Mouse (Mus musculus) adrenal gland, postnatal 36 days (tissue): ENCODE results near the gene Gprc5c. TPM values are rescaled to one million over a fixed set of nuclear protein-coding genes. Genes with fewer than 3 reads are reported as not detected.
A peak's percentile ranks its signal among the peaks of the same experiment; 100 is the strongest.

Experiments used
- DNase-seq, 2 experiments: peaks; one replicate each; pipeline ENCODE4 v3.0.0; 2021; ENCODE audit warnings: mixed read lengths in 1 of 2
- long read RNA-seq, 2 experiments: library from polyadenylated mRNA; stranded (forward); transcript quantifications; one replicate each; pipeline ENCODE4 v2.0.0; 2021; ENCODE audit warnings: borderline sequencing depth in 2 of 2
- total RNA-seq, 2 experiments: library from RNA; stranded (reverse); gene quantifications; 2 replicates each; pipeline ENCODE4 v1.2.3; 2021

The Gprc5c gene
- 1 to 10 TPM; 6.9 to 8.8 TPM for total RNA-seq
- long read RNA-seq, experiment 1, partial matches to known transcripts, result 7 of 8 reads
- long read RNA-seq, experiment 1, other reads (novel, unspliced or antisense), result 1 of 8 reads
- long read RNA-seq, experiment 2, partial matches to known transcripts, result 0 of 1 reads
- long read RNA-seq, experiment 2, other reads (novel, unspliced or antisense), result 1 of 1 reads

- peak; percentile 43 to 65 for DNase-seq
Observed at GRCm38 (mm10) chr11:114850452-114851268, at the start of gene Gprc5c. Gene Gprc5c, plus strand, starts transcription at chr11:114851152.

GRCm38 (mm10) chr11:114801906-114802305, 49.0 kb upstream of the Gprc5c start:
- no peak for DNase-seq

- DNase-seq, result no peak
Observed at GRCm38 (mm10) chr11:114802540-114803267, 48.2 kb upstream of the Gprc5c start.

- DNase-seq, result no peak
Observed at GRCm38 (mm10) chr11:114803990-114804389, 47.0 kb upstream of the Gprc5c start.

GRCm38 (mm10) chr11:114807025-114807424, 43.9 kb upstream of the Gprc5c start:
- no peak for DNase-seq

GRCm38 (mm10) chr11:114807686-114808427, 43.1 kb upstream of the Gprc5c start:
- no peak for DNase-seq

- DNase-seq, result no peak
Observed at GRCm38 (mm10) chr11:114809371-114809770, 41.6 kb upstream of the Gprc5c start.

- no peak for DNase-seq
Observed at GRCm38 (mm10) chr11:114810344-114810743, 40.6 kb upstream of the Gprc5c start.

GRCm38 (mm10) chr11:114812731-114813240, 38.2 kb upstream of the Gprc5c start:
- DNase-seq, result peak; percentile 94 to 95

GRCm38 (mm10) chr11:114814873-114815592, 35.9 kb upstream of the Gprc5c start:
- no peak for DNase-seq

GRCm38 (mm10) chr11:114816934-114817333, 34.0 kb upstream of the Gprc5c start:
- no peak for DNase-seq

- DNase-seq, result no peak
Observed at GRCm38 (mm10) chr11:114818185-114818584, 32.8 kb upstream of the Gprc5c start.

- DNase-seq, result no peak
Observed at GRCm38 (mm10) chr11:114819110-114819509, 31.8 kb upstream of the Gprc5c start.

- DNase-seq, result no peak
Observed at GRCm38 (mm10) chr11:114820444-114820843, 30.5 kb upstream of the Gprc5c start.

- DNase-seq, result no peak
Observed at GRCm38 (mm10) chr11:114821325-114821724, 29.6 kb upstream of the Gprc5c start.

GRCm38 (mm10) chr11:114822727-114823126, 28.2 kb upstream of the Gprc5c start:
- peak; percentile 17 to 46 for DNase-seq

- no peak for DNase-seq
Observed at GRCm38 (mm10) chr11:114823199-114823725, 27.7 kb upstream of the Gprc5c start.

GRCm38 (mm10) chr11:114826686-114827085, 24.3 kb upstream of the Gprc5c start:
- DNase-seq, result no peak

GRCm38 (mm10) chr11:114829499-114830432, 21.2 kb upstream of the Gprc5c start:
- DNase-seq, result peak; percentile 57 to 70

GRCm38 (mm10) chr11:114830433-114830773, 20.5 kb upstream of the Gprc5c start:
- DNase-seq, result no peak
